In genomic region chr17:16344061-16344460, GRCm38 (mm10) we compare ENCODE assay signal across 13 mouse cellular contexts.
DNase-seq lines count a peak whose midpoint lies in the region; ATAC-seq and TF ChIP-seq lines count a peak whose summit lies in the region.
"Had no signal": no experiment of that assay in that cellular context is flagged by ENCODE, and none has a peak within 500 bp of the region (broad histone marks: within the 10 kb centered on the region; RNA-seq: fewer than 3 reads in every experiment).

No protein-coding gene starts in this region.

- H3K9me3 ChIP-seq in heart, embryonic 12.5 days (replicated peaks), result no peaks in the 10 kb centered on the region
- no peaks in the 10 kb centered on the region for H3K9me3 ChIP-seq in midbrain, embryonic 13.5 days
- no peaks in the 10 kb centered on the region for H3K9me3 ChIP-seq in midbrain, postnatal 0 days (ENCODE audit: low read length)
- no peaks in the 10 kb centered on the region for H3K9me3 ChIP-seq in liver, postnatal 0 days (ENCODE audit: low read length)
- H3K9me3 ChIP-seq: forebrain, embryonic 13.5 days; kidney, embryonic 15.5 days; liver, embryonic 13.5 days had no signal

- no peak for ATAC-seq in heart, embryonic 12.5 days (ENCODE audit: insufficient number of reproducible peaks, low FRiP score)
- no peak for ATAC-seq in midbrain, embryonic 13.5 days
- no peak for ATAC-seq in midbrain, postnatal 0 days (ENCODE audit: low FRiP score)
- no peak for ATAC-seq in liver, postnatal 0 days
- ATAC-seq: forebrain, embryonic 13.5 days had no signal

- no peaks in the 10 kb centered on the region for H3K36me3 ChIP-seq in heart, embryonic 12.5 days
- no peaks in the 10 kb centered on the region for H3K36me3 ChIP-seq in midbrain, embryonic 13.5 days
- H3K36me3 ChIP-seq in midbrain, postnatal 0 days (ENCODE audit: insufficient read depth, low read length), result no peaks in the 10 kb centered on the region
- no peaks in the 10 kb centered on the region for H3K36me3 ChIP-seq in liver, postnatal 0 days (replicated peaks; ENCODE audit: insufficient read depth, low read length)
- H3K36me3 ChIP-seq: kidney, embryonic 15.5 days; liver, embryonic 13.5 days had no signal

- TF ChIP-seq EP300 in liver, postnatal 0 days (IDR thresholded peaks at IDR 0.05; ENCODE audit: low read depth), result no peak

- no peak overlapping the region for H3K27ac ChIP-seq in heart, embryonic 12.5 days (ENCODE audit: poor library complexity, severe bottlenecking)
- H3K27ac ChIP-seq in midbrain, embryonic 13.5 days, result peak overlapping the region; percentile 14; the same call in 1 of the 2 replicates
- no peak overlapping the region for H3K27ac ChIP-seq in midbrain, postnatal 0 days (ENCODE audit: low read depth, low read length)
- peak overlapping the region; percentile 76 for H3K27ac ChIP-seq in embryonic fibroblast, embryonic 13.5 days (ENCODE audit: insufficient read depth, low read length)
- no peak overlapping the region for H3K27ac ChIP-seq in liver, postnatal 0 days (ENCODE audit: low read depth)
- H3K27ac ChIP-seq: forebrain, embryonic 13.5 days; kidney, embryonic 15.5 days; liver, embryonic 13.5 days had no signal

- peak; percentile 4 to 8 for DNase-seq in heart, postnatal 10 days
- no peak for DNase-seq in midbrain, postnatal 0 days (ENCODE audit: low spot score)
- DNase-seq in liver, postnatal 0 days, result no peak
- no peak for DNase-seq in left cerebral cortex, adult 8-10 months (ENCODE audit: low spot score in 2 of 2)
- DNase-seq: cerebellum, adult 2 months; embryo, embryonic 11 days; liver, embryonic 13.5 days; right cerebral cortex, postnatal 14 days had no signal

- no peak overlapping the region for H3K9ac ChIP-seq in heart, embryonic 12.5 days
- H3K9ac ChIP-seq in midbrain, embryonic 13.5 days (replicated peaks), result no peak overlapping the region
- H3K9ac ChIP-seq in midbrain, postnatal 0 days (replicated peaks; ENCODE audit: low read length, poor library complexity, severe bottlenecking), result no peak overlapping the region
- H3K9ac ChIP-seq in liver, postnatal 0 days (replicated peaks), result no peak overlapping the region
- H3K9ac ChIP-seq: forebrain, embryonic 13.5 days; kidney, embryonic 15.5 days; liver, embryonic 13.5 days had no signal

- no peaks in the 10 kb centered on the region for H3K27me3 ChIP-seq in heart, embryonic 12.5 days (replicated peaks)
- H3K27me3 ChIP-seq in midbrain, embryonic 13.5 days, result no peaks in the 10 kb centered on the region
- H3K27me3 ChIP-seq in midbrain, postnatal 0 days (ENCODE audit: insufficient read depth, low read length), result no peaks in the 10 kb centered on the region
- no peaks in the 10 kb centered on the region for H3K27me3 ChIP-seq in liver, postnatal 0 days (ENCODE audit: insufficient read depth, low read length)
- H3K27me3 ChIP-seq: forebrain, embryonic 13.5 days; kidney, embryonic 15.5 days; liver, embryonic 13.5 days had no signal

- H3K4me1 ChIP-seq in heart, embryonic 12.5 days (replicated peaks), result no peaks in the 10 kb centered on the region
- 0 out of 2 replicates have a peak, but pooled peaks cover 3% of the 10 kb centered on the region for H3K4me1 ChIP-seq in midbrain, embryonic 13.5 days (replicated peaks)
- 0 out of 2 replicates have a peak, but pooled peaks cover 2% of the 10 kb centered on the region for H3K4me1 ChIP-seq in midbrain, postnatal 0 days (ENCODE audit: insufficient read depth, low read length)
- peaks cover 9% of the 10 kb centered on the region for H3K4me1 ChIP-seq in embryonic fibroblast, embryonic 13.5 days (ENCODE audit: control insufficient read depth, insufficient read depth, low read length)
- H3K4me1 ChIP-seq in liver, postnatal 0 days (ENCODE audit: insufficient read depth), result no peaks in the 10 kb centered on the region
- H3K4me1 ChIP-seq: forebrain, embryonic 13.5 days; liver, embryonic 13.5 days had no signal

- no peak for TF ChIP-seq CTCF in midbrain, postnatal 0 days (IDR thresholded peaks at IDR 0.05)
- no peak for TF ChIP-seq CTCF in embryonic fibroblast, embryonic 13.5 days (IDR thresholded peaks at IDR 0.05; ENCODE audit: borderline replicate concordance, insufficient read depth, low read length)
- TF ChIP-seq CTCF in liver, postnatal 0 days (IDR thresholded peaks at IDR 0.05; ENCODE audit: low read depth), result no peak

- WGBS in heart, embryonic 12.5 days, result 56% methylated on average over 2 of the region's 2 CpGs
- WGBS in midbrain, embryonic 13.5 days, result 54% methylated on average over 2 of the region's 2 CpGs
- WGBS in midbrain, postnatal 0 days, result 42% methylated on average over 2 of the region's 2 CpGs
- 63% methylated on average over 2 of the region's 2 CpGs for WGBS in liver, postnatal 0 days (ENCODE audit: insufficient replicate concordance)

- no peak for TF ChIP-seq POLR2A in embryonic fibroblast, embryonic 13.5 days (IDR thresholded peaks at IDR 0.05; ENCODE audit: low read depth, low read length)

- intact Hi-C loops in heart, postnatal 10 days (cut with DNase I), result no loop called here

- H3K4me2 ChIP-seq in heart, embryonic 12.5 days, result no peak overlapping the region
- H3K4me2 ChIP-seq in midbrain, embryonic 13.5 days (replicated peaks), result no peak overlapping the region
- no peak overlapping the region for H3K4me2 ChIP-seq in midbrain, postnatal 0 days (ENCODE audit: low read depth, low read length, poor library complexity, severe bottlenecking)
- H3K4me2 ChIP-seq in liver, postnatal 0 days (ENCODE audit: low read depth, low read length), result no peak overlapping the region
- H3K4me2 ChIP-seq: forebrain, embryonic 13.5 days; kidney, embryonic 15.5 days; liver, embryonic 13.5 days had no signal

- no peak overlapping the region for H3K4me3 ChIP-seq in heart, embryonic 12.5 days
- no peak overlapping the region for H3K4me3 ChIP-seq in midbrain, embryonic 13.5 days (replicated peaks)
- H3K4me3 ChIP-seq in midbrain, postnatal 0 days (ENCODE audit: low read depth, low read length), result no peak overlapping the region
- H3K4me3 ChIP-seq in embryonic fibroblast, embryonic 13.5 days (ENCODE audit: insufficient read depth, low read length), result no peak overlapping the region
- H3K4me3 ChIP-seq in liver, postnatal 0 days (ENCODE audit: low read depth, low read length), result no peak overlapping the region
- H3K4me3 ChIP-seq: forebrain, embryonic 13.5 days; kidney, embryonic 15.5 days; liver, embryonic 13.5 days had no signal

Comparison
In these comparisons a context has a peak if more than half of its experiments do, and no peak if none do; other contexts are left out.
1. H3K27ac ChIP-seq: peak in midbrain, embryonic 13.5 days (single experiment) and embryonic fibroblast, embryonic 13.5 days (single experiment); none in heart, embryonic 12.5 days (single experiment), midbrain, postnatal 0 days (single experiment) and liver, postnatal 0 days (single experiment).
2. DNase-seq: peak in heart, postnatal 10 days (2 of 2); none in midbrain, postnatal 0 days (single experiment), liver, postnatal 0 days (single experiment) and left cerebral cortex, adult 8-10 months (0 of 2).